Comparison of ENCODE assay signal across 13 mouse cellular contexts in genomic region chr2:5370591-5370990, GRCm38 (mm10).
A peak's percentile ranks its signal among the peaks of the same experiment; 100 is the strongest.
DNase-seq lines count a peak whose midpoint lies in the region.
"Had no signal": no experiment of that assay in that cellular context is flagged by ENCODE, and none has a peak within 500 bp of the region (broad histone marks: within the 10 kb centered on the region; RNA-seq: fewer than 3 reads in every experiment).

No protein-coding gene starts in this region.

- intact Hi-C loops in left cerebral cortex, postnatal 4 days (cut with DNase I) = no loop called here
- intact Hi-C loops in left cerebral cortex, postnatal 25 days (cut with DNase I) = no loop called here

- peak; percentile 24 for DNase-seq in left cerebral cortex, postnatal 4 days
- no peak for DNase-seq in left cerebral cortex, postnatal 25 days (ENCODE audit: low spot score in 2 of 2)
- DNase-seq in cerebellum, adult 11-12 months = peak; percentile 43
- peak; percentile 61 to 66 for DNase-seq in cerebellum, postnatal 10 days
- DNase-seq in heart, adult 8-10 months (ENCODE audit: low spot score) = no peak
- no peak for DNase-seq in kidney, adult 18-20 months
- no peak for DNase-seq in ovary, adult 18-20 months (ENCODE audit: low spot score)
- DNase-seq: adrenal gland, adult 2 months; forebrain, postnatal 0 days; kidney, postnatal 36 days; lung, adult 18-20 months; lung, postnatal 14 days; right cerebral cortex, postnatal 25 days had no signal

Comparison
In these comparisons a context has a peak if more than half of its experiments do, and no peak if none do; other contexts are left out.
1. DNase-seq: peak in left cerebral cortex, postnatal 4 days (single experiment), cerebellum, adult 11-12 months (single experiment) and cerebellum, postnatal 10 days (2 of 2); none in left cerebral cortex, postnatal 25 days (0 of 2), heart, adult 8-10 months (single experiment), kidney, adult 18-20 months (single experiment) and ovary, adult 18-20 months (single experiment).